Mouse (Mus musculus): ENCODE measurements around the gene Nsun5. TPM values are rescaled to one million over a fixed set of nuclear protein-coding genes. Genes with fewer than 3 reads are reported as not detected.

Gene Nsun5
- 15.9 and 16.0 TPM in 2 replicates for polyA plus RNA-seq (2014; fragmentation: Nextera tagmentation; extraction: Ambion mirVana)

DNA sequence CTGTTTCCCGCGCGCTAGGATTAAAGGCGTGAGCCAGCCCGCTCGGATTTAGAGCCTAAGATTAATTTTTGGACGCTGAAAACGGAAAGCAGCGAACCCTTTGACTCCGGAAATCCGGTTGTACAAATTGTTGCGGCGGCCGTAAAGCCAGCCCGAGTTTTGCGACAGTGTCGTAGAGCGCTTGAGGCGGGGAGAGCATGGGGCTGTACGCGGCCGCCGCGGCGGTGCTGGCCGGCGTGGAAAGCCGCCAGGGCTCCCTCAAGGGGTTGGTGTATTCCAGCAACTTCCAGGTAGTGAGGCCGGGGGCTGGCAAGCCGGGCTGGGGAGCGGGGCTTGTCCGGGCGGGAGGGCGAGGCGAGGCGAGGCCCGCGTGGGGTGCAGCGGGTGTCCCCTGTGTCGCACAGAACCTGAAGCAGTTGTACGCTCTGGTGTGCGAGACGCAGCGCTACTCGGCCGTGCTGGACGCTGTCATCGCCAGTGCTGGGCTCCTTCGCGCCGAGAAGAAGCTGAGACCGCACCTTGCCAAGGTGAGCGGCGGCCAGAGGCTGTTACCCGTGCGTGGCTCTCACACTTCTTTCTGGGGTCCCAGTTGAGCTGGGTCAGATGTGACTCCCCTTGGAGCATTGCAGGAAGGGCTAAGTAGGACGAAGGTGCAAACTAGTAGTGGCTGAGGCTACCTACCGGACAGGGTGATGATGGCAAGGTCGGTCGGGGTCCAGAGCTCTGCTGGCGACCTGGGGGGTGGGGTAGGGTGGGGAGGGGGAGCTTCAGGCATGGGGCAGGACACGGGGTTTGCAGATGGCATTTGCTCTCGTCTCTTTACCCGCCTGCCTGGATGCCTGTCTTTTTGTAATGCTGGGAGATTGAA is at the start of gene Nsun5:
Gene Nsun5, plus strand, starts transcription at position 167 of the 868 bp plus-strand sequence.
- H3K9ac ChIP-seq (ENCODE audit: low read depth, low read length): peak within 1 kb of the TSS; percentile 83
- H3K4me1 ChIP-seq (ENCODE audit: control insufficient read depth, insufficient read depth, low read length): peaks cover 5% of the 10 kb centered on the region
- H3K4me2 ChIP-seq: peak within 1 kb of the TSS; percentile 97
- no peaks in the 10 kb centered on the region; the same call in 1 of the 2 replicates for H3K9me3 ChIP-seq (replicated peaks; ENCODE audit: control insufficient read depth, low read length)
- H3K4me3 ChIP-seq (ENCODE audit: low read depth, low read length): peak within 1 kb of the TSS; percentile 85
- under 1% methylated on average over 64 of the region's 64 CpGs for WGBS (ENCODE audit: insufficient replicate concordance)
- H3K27ac ChIP-seq (ENCODE audit: low read depth, low read length): peak within 1 kb of the TSS; percentile 47
- peaks cover 26% of the 10 kb centered on the region for H3K36me3 ChIP-seq (ENCODE audit: control insufficient read depth, insufficient read depth, low read length)
- peak; percentile 64; the same call in 1 of the 2 replicates for ATAC-seq (replicated peaks; ENCODE audit: insufficient number of reproducible peaks, low FRiP score, low TSS enrichment)
- H3K27me3 ChIP-seq (ENCODE audit: control insufficient read depth, insufficient read depth, low read length): peaks cover 3% of the 10 kb centered on the region; the same call in 1 of the 2 replicates

DNA sequence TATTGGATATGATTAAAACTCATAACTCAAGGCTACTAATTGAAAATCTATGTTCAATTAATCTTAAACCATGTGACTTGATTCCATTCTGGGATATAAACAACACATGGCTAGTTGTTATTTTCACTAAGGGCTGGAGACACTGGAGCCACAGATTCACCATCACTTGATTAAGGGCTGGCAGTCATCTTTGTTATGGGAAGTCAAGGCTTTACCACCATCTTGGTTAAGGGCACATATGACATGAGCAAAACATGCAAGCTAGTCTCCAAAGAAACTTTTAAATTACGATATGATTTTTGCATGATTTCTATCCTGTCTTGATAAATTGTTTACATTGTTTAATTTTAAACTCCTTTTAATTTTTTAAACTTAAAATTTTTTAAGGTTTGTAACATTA is 47.6 kb upstream of the Nsun5 start:
- ATAC-seq (replicated peaks; ENCODE audit: insufficient number of reproducible peaks, low FRiP score, low TSS enrichment): no peak
- no peaks in the 10 kb centered on the region for H3K27me3 ChIP-seq (ENCODE audit: control insufficient read depth, insufficient read depth, low read length)
- H3K27ac ChIP-seq (ENCODE audit: low read depth, low read length): no peak overlapping the region
- no peaks in the 10 kb centered on the region for H3K36me3 ChIP-seq (ENCODE audit: control insufficient read depth, insufficient read depth, low read length)
- peaks cover 4% of the 10 kb centered on the region for H3K4me1 ChIP-seq (ENCODE audit: control insufficient read depth, insufficient read depth, low read length)
- 74% methylated on average over 1 of the region's 1 CpGs for WGBS (ENCODE audit: insufficient replicate concordance)
- no peak overlapping the region for H3K4me2 ChIP-seq
- no peaks in the 10 kb centered on the region for H3K9me3 ChIP-seq (replicated peaks; ENCODE audit: control insufficient read depth, low read length)
- H3K4me3 ChIP-seq (ENCODE audit: low read depth, low read length): no peak overlapping the region
- no peak overlapping the region for H3K9ac ChIP-seq (ENCODE audit: low read depth, low read length)

DNA sequence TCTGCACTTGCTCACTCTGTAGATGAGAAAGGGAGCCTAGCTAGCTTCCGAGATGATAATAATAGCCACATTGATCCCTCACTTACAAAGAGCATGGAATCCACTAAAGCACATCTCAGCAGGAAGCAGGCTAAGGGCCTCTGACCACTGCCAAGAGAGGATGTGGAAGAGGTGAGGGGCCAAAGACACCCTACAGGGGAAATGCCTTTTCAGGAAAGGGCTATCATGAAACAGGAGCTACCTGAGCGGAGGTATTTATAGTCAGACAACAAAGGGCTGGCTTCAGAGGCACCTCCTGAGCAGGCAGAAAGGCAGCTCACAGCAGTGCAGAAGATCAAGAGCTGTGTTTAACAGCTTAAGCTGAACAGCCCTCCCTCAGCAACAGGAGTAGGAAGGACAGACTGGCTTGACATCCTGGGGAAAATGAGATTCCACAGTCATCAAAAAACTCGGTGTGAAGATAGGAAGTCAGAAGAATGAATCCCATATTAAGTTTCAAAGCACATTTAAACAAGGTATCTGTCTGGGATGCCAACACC is 43.6 kb upstream of the Nsun5 start:
- Histone ChIP-seq H3K4me3 (ENCODE audit: low read depth, low read length) (no peak overlapping the region), H3K9me3 (replicated peaks; ENCODE audit: control insufficient read depth, low read length) (no peaks in the 10 kb centered on the region), H3K4me2 (no peak overlapping the region), H3K27me3 (ENCODE audit: control insufficient read depth, insufficient read depth, low read length) (no peaks in the 10 kb centered on the region), H3K4me1 (ENCODE audit: control insufficient read depth, insufficient read depth, low read length) (peaks cover 4% of the 10 kb centered on the region), H3K27ac (ENCODE audit: low read depth, low read length) (no peak overlapping the region), H3K36me3 (ENCODE audit: control insufficient read depth, insufficient read depth, low read length) (no peaks in the 10 kb centered on the region), H3K9ac (ENCODE audit: low read depth, low read length) (no peak overlapping the region)
- ATAC-seq (replicated peaks; ENCODE audit: insufficient number of reproducible peaks, low FRiP score, low TSS enrichment): no peak
- WGBS (ENCODE audit: insufficient replicate concordance): 22% methylated on average over 3 of the region's 3 CpGs

DNA sequence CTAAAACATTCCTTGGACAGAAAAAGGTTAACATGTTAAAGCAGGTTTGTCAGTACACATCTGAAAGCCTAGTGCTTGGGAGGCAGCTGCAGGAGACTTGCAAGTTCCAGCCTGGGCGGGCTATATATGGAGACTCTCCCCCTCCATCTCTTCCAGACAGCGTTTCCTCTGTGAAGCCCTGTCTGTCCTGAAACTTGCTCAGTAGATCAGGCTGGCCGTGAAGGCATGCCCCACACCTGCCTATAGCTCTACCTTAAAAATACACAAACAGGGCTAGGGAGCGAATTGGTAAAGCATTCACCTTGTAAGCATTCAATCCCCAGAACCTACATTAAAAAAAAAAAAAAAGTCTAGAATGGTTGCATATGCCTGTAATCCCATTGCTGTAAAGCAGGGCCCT is 40.3 kb upstream of the Nsun5 start:
- Histone ChIP-seq H3K27ac (ENCODE audit: low read depth, low read length) (no peak overlapping the region), H3K9ac (ENCODE audit: low read depth, low read length) (no peak overlapping the region), H3K9me3 (replicated peaks; ENCODE audit: control insufficient read depth, low read length) (no peaks in the 10 kb centered on the region), H3K27me3 (ENCODE audit: control insufficient read depth, insufficient read depth, low read length) (no peaks in the 10 kb centered on the region), H3K4me2 (no peak overlapping the region), H3K4me1 (ENCODE audit: control insufficient read depth, insufficient read depth, low read length) (peaks cover 4% of the 10 kb centered on the region), H3K36me3 (ENCODE audit: control insufficient read depth, insufficient read depth, low read length) (no peaks in the 10 kb centered on the region), H3K4me3 (ENCODE audit: low read depth, low read length) (no peak overlapping the region)
- no peak for ATAC-seq (replicated peaks; ENCODE audit: insufficient number of reproducible peaks, low FRiP score, low TSS enrichment)
- WGBS (ENCODE audit: insufficient replicate concordance): 68% methylated on average over 4 of the region's 4 CpGs

DNA sequence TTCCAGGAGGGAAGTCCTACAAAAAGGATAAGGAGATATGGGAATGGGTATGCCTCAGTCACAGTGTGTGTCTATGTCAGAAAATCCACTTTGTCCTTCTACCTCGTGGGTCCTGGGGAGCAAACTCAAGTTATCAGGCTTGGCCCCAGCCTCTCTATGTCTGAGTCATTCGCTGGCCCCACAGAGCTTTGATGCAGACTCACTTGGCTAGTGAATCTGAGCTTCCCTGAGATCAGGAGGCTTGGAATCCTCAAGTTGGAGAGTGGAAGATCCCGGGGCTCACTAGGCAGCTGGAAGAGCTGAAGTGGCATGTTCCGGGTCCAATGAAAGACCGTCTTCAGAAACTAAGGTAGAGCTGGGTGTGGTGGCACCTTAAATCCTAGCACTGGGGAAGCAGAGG is 39.6 kb upstream of the Nsun5 start:
- Histone ChIP-seq H3K4me1 (ENCODE audit: control insufficient read depth, insufficient read depth, low read length) (peaks cover 4% of the 10 kb centered on the region), H3K9ac (ENCODE audit: low read depth, low read length) (no peak overlapping the region), H3K36me3 (ENCODE audit: control insufficient read depth, insufficient read depth, low read length) (no peaks in the 10 kb centered on the region), H3K9me3 (replicated peaks; ENCODE audit: control insufficient read depth, low read length) (no peaks in the 10 kb centered on the region), H3K27ac (ENCODE audit: low read depth, low read length) (no peak overlapping the region), H3K27me3 (ENCODE audit: control insufficient read depth, insufficient read depth, low read length) (no peaks in the 10 kb centered on the region), H3K4me2 (no peak overlapping the region), H3K4me3 (ENCODE audit: low read depth, low read length) (no peak overlapping the region)
- WGBS (ENCODE audit: insufficient replicate concordance): 80% methylated on average over 5 of the region's 5 CpGs
- ATAC-seq (replicated peaks; ENCODE audit: insufficient number of reproducible peaks, low FRiP score, low TSS enrichment): no peak

DNA sequence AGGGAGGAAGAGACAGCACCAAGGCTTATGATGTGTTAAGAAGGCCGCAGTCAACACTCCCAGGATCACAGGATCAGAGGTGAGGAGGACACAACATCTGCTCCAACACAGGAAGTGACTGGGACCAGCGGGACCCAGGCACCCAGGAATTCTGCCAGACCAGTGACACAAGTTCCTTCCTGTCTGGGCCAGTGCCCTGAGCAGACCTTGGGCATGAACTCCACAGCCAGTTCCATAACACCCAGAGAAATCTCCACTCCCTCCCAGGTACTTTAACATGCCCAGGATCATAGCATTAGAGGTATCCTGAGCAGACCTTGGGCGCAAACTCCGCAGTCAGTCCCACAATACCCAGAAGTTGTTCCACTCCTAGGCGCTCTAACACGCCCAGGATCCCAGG is 38.6 kb upstream of the Nsun5 start:
- Histone ChIP-seq H3K9me3 (replicated peaks; ENCODE audit: control insufficient read depth, low read length) (no peaks in the 10 kb centered on the region), H3K9ac (ENCODE audit: low read depth, low read length) (no peak overlapping the region), H3K4me2 (no peak overlapping the region), H3K4me1 (ENCODE audit: control insufficient read depth, insufficient read depth, low read length) (peaks cover 2% of the 10 kb centered on the region), H3K4me3 (ENCODE audit: low read depth, low read length) (no peak overlapping the region), H3K36me3 (ENCODE audit: control insufficient read depth, insufficient read depth, low read length) (no peaks in the 10 kb centered on the region), H3K27ac (ENCODE audit: low read depth, low read length) (no peak overlapping the region), H3K27me3 (ENCODE audit: control insufficient read depth, insufficient read depth, low read length) (no peaks in the 10 kb centered on the region)
- no peak for ATAC-seq (replicated peaks; ENCODE audit: insufficient number of reproducible peaks, low FRiP score, low TSS enrichment)
- 74% methylated on average over 6 of the region's 6 CpGs for WGBS (ENCODE audit: insufficient replicate concordance)

DNA sequence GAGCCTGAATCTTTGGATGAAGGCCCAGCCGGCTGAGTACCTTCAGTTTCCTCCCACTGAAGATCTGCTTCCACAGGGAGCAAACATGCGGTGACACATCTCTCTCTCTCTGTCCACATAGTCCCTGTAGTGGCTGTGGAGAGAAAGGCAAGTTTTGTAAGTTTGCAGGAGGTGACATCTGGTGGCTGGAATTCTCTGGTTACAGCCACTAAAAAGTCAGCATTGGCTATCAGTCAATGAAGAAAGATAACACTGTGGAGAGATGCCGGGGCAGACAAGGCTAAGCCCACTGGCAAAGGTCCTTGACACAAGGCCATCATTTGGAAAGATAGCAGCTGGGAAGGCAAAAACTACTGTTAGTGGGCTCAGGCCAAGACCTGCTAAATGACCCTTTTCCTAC is 32.2 kb upstream of the Nsun5 start:
- 30% methylated on average over 3 of the region's 3 CpGs for WGBS (ENCODE audit: insufficient replicate concordance)

DNA sequence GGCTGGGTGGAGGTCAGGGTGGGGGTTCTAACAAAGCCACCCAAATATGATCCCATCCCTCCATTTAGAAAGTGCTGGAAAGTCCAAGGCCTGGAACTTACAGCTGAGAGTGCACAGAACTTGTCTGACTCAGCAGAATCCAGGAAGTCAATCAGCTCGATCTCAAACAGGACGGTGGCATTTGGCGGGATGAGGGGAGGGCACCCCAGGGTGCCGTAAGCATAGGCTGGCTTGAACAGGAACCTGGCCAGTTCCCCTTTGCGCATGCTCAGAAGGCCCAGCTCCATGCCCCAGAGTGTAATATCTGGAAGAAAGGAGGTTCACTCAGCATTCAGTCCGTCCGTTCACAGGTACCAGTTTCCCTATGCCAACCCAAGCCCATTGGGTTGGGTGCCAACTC is 23.8 kb upstream of the Nsun5 start:
- Histone ChIP-seq H3K27ac (ENCODE audit: low read depth, low read length) (no peak overlapping the region), H3K9me3 (replicated peaks; ENCODE audit: control insufficient read depth, low read length) (no peaks in the 10 kb centered on the region), H3K9ac (ENCODE audit: low read depth, low read length) (no peak overlapping the region), H3K4me3 (ENCODE audit: low read depth, low read length) (no peak overlapping the region), H3K4me2 (no peak overlapping the region), H3K4me1 (ENCODE audit: control insufficient read depth, insufficient read depth, low read length) (no peaks in the 10 kb centered on the region), H3K36me3 (ENCODE audit: control insufficient read depth, insufficient read depth, low read length) (no peaks in the 10 kb centered on the region), H3K27me3 (ENCODE audit: control insufficient read depth, insufficient read depth, low read length) (no peaks in the 10 kb centered on the region)
- 67% methylated on average over 7 of the region's 7 CpGs for WGBS (ENCODE audit: insufficient replicate concordance)
- no peak for ATAC-seq (replicated peaks; ENCODE audit: insufficient number of reproducible peaks, low FRiP score, low TSS enrichment)

More for the DNA sequence above, 32.2 kb upstream of the Nsun5 start:
- no peak overlapping the region for H3K9ac ChIP-seq (ENCODE audit: low read depth, low read length)
- no peak for ATAC-seq (replicated peaks; ENCODE audit: insufficient number of reproducible peaks, low FRiP score, low TSS enrichment)
- H3K27ac ChIP-seq (ENCODE audit: low read depth, low read length): no peak overlapping the region
- H3K4me2 ChIP-seq: no peak overlapping the region
- H3K4me3 ChIP-seq (ENCODE audit: low read depth, low read length): no peak overlapping the region
- H3K4me1 ChIP-seq (ENCODE audit: control insufficient read depth, insufficient read depth, low read length): no peaks in the 10 kb centered on the region
- H3K36me3 ChIP-seq (ENCODE audit: control insufficient read depth, insufficient read depth, low read length): no peaks in the 10 kb centered on the region
- no peaks in the 10 kb centered on the region for H3K27me3 ChIP-seq (ENCODE audit: control insufficient read depth, insufficient read depth, low read length)
- no peaks in the 10 kb centered on the region for H3K9me3 ChIP-seq (replicated peaks; ENCODE audit: control insufficient read depth, low read length)

All from heart, embryonic 11.5 days (tissue).